8 mouse cellular contexts compared by ENCODE assay signal in genomic region chr8:84614512-84615223, GRCm38 (mm10). TPM values are rescaled to one million over a fixed set of nuclear protein-coding genes. Genes with fewer than 3 reads are reported as not detected.
DNase-seq lines count a peak whose midpoint lies in the region; ATAC-seq lines count a peak whose summit lies in the region.

No protein-coding gene starts in this region.

- H3K9ac ChIP-seq in forebrain, embryonic 11.5 days (ENCODE audit: low read length), result no peak overlapping the region
- no peak overlapping the region for H3K9ac ChIP-seq in forebrain, embryonic 13.5 days
- H3K9ac ChIP-seq in neural tube, embryonic 12.5 days, result no peak overlapping the region
- no peak overlapping the region for H3K9ac ChIP-seq in neural tube, embryonic 15.5 days (replicated peaks)

- no peaks in the 10 kb centered on the region; the same call in 1 of the 2 replicates for H3K27me3 ChIP-seq in forebrain, embryonic 11.5 days (ENCODE audit: control insufficient read depth, insufficient read depth, low read length)
- H3K27me3 ChIP-seq in forebrain, embryonic 13.5 days, result peaks cover 7% of the 10 kb centered on the region; the same call in 1 of the 2 replicates
- no peaks in the 10 kb centered on the region for H3K27me3 ChIP-seq in neural tube, embryonic 12.5 days (replicated peaks)
- no peaks in the 10 kb centered on the region for H3K27me3 ChIP-seq in neural tube, embryonic 15.5 days (replicated peaks)

- WGBS in forebrain, embryonic 11.5 days, result 39% methylated on average over 16 of the region's 16 CpGs
- 32% methylated on average over 16 of the region's 16 CpGs for WGBS in forebrain, embryonic 13.5 days
- WGBS in neural tube, embryonic 12.5 days, result 31% methylated on average over 16 of the region's 16 CpGs
- WGBS in neural tube, embryonic 15.5 days, result 24% methylated on average over 16 of the region's 16 CpGs

- H3K4me1 ChIP-seq in forebrain, embryonic 11.5 days (replicated peaks; ENCODE audit: control insufficient read depth, insufficient read depth, low read length), result peaks cover 9% of the 10 kb centered on the region; the same call in 1 of the 2 replicates
- peaks cover 16% of the 10 kb centered on the region for H3K4me1 ChIP-seq in forebrain, embryonic 13.5 days
- H3K4me1 ChIP-seq in neural tube, embryonic 12.5 days, result peaks cover 18% of the 10 kb centered on the region
- peaks cover 17% of the 10 kb centered on the region; the same call in 1 of the 2 replicates for H3K4me1 ChIP-seq in neural tube, embryonic 15.5 days

- H3K36me3 ChIP-seq in forebrain, embryonic 11.5 days (ENCODE audit: control insufficient read depth, insufficient read depth, low read length), result no peaks in the 10 kb centered on the region
- H3K36me3 ChIP-seq in forebrain, embryonic 13.5 days (ENCODE audit: poor library complexity, severe bottlenecking), result peaks cover 8% of the 10 kb centered on the region; the same call in 1 of the 2 replicates
- H3K36me3 ChIP-seq in neural tube, embryonic 12.5 days, result peaks cover 5% of the 10 kb centered on the region; the same call in 1 of the 2 replicates
- peaks cover 18% of the 10 kb centered on the region for H3K36me3 ChIP-seq in neural tube, embryonic 15.5 days

- no peaks in the 10 kb centered on the region for H3K9me3 ChIP-seq in forebrain, embryonic 11.5 days (ENCODE audit: control insufficient read depth, low read length)
- no peaks in the 10 kb centered on the region for H3K9me3 ChIP-seq in forebrain, embryonic 13.5 days (replicated peaks)
- no peaks in the 10 kb centered on the region for H3K9me3 ChIP-seq in neural tube, embryonic 12.5 days
- H3K9me3 ChIP-seq in neural tube, embryonic 15.5 days (replicated peaks), result no peaks in the 10 kb centered on the region

- H3K4me3 ChIP-seq in forebrain, embryonic 11.5 days (ENCODE audit: low read depth, low read length), result no peak overlapping the region
- no peak overlapping the region for H3K4me3 ChIP-seq in forebrain, embryonic 13.5 days
- H3K4me3 ChIP-seq in neural tube, embryonic 12.5 days, result no peak overlapping the region
- H3K4me3 ChIP-seq in neural tube, embryonic 15.5 days (replicated peaks), result no peak overlapping the region

- H3K4me2 ChIP-seq in forebrain, embryonic 11.5 days (ENCODE audit: low read depth, low read length, severe bottlenecking), result no peak overlapping the region
- H3K4me2 ChIP-seq in forebrain, embryonic 13.5 days, result no peak overlapping the region
- peak overlapping the region; percentile 25; the same call in 1 of the 2 replicates for H3K4me2 ChIP-seq in neural tube, embryonic 12.5 days (replicated peaks)
- no peak overlapping the region for H3K4me2 ChIP-seq in neural tube, embryonic 15.5 days

- no peak overlapping the region for H3K27ac ChIP-seq in forebrain, embryonic 11.5 days (ENCODE audit: low read depth, low read length)
- H3K27ac ChIP-seq in forebrain, embryonic 13.5 days, result no peak overlapping the region
- H3K27ac ChIP-seq in neural tube, embryonic 12.5 days, result 0 out of 2 replicates have a peak overlapping the region, but pooled peaks have one; percentile 15
- H3K27ac ChIP-seq in neural tube, embryonic 15.5 days (replicated peaks), result no peak overlapping the region

- no peak for ATAC-seq in forebrain, embryonic 11.5 days (replicated peaks; ENCODE audit: low FRiP score)
- ATAC-seq in forebrain, embryonic 13.5 days, result no peak
- ATAC-seq in neural tube, embryonic 12.5 days (ENCODE audit: low FRiP score, low read depth), result no peak
- no peak for ATAC-seq in neural tube, embryonic 15.5 days (ENCODE audit: low FRiP score)
- ATAC-seq in erythroid progenitor cell, adult 5-6 weeks (replicated peaks; ENCODE audit: low FRiP score, poor library complexity, severe bottlenecking), result peak; percentile 48; the same call in 1 of the 2 replicates
- ATAC-seq in monocyte, adult 5-6 weeks (replicated peaks; ENCODE audit: insufficient number of reproducible peaks, low FRiP score, low TSS enrichment, poor library complexity, severe bottlenecking), result 0 out of 2 replicates have a peak, but pooled peaks have one; percentile 57

- DNase-seq in forebrain, embryonic 11.5 days (ENCODE audit: low spot score), result peak; percentile 60
- DNase-seq in gastrocnemius, postnatal 4 days (ENCODE audit: low spot score in 2 of 2), result no peak
- no peak for DNase-seq in left cerebral cortex, adult 8-10 months (ENCODE audit: low spot score in 2 of 2)

RNA-seq across cellular contexts. Expression of gene Ier2, which starts 48.0 kb away (rescaled TPM):
- 67.3 and 68.7 TPM in 2 replicates for polyA plus RNA-seq in forebrain, embryonic 11.5 days (2014; fragmentation: Nextera tagmentation; extraction: Ambion mirVana)
- 35.2 and 35.4 TPM in 2 replicates for polyA plus RNA-seq in forebrain, embryonic 13.5 days (2015; fragmentation: Nextera tagmentation; extraction: Ambion mirVana)
- polyA plus RNA-seq in neural tube, embryonic 12.5 days (2016; fragmentation: Nextera tagmentation; extraction: Ambion mirVana), result 72.4 and 72.8 TPM in 2 replicates
- polyA plus RNA-seq in neural tube, embryonic 15.5 days (2015; fragmentation: Nextera tagmentation; extraction: Ambion mirVana), result 20.3 and 33.1 TPM in 2 replicates
- total RNA-seq in erythroid progenitor cell, adult 5-6 weeks (2015; ENCODE audit: low replicate concordance), result 10.9 and 16.2 TPM in 2 replicates
- total RNA-seq in erythroid progenitor cell, adult 5-6 weeks (2017; ENCODE audit: low replicate concordance), result 7.6 and 8.1 TPM in 2 replicates
- total RNA-seq in monocyte, adult 5-6 weeks (2017), result 92.1 to 198 TPM (median 119 TPM) in 3 replicates
- 10 to 100 TPM; 21.5 to 26.1 TPM for total RNA-seq in gastrocnemius, postnatal 4 days (2021)
- total RNA-seq in left cerebral cortex, adult 8-10 months (2022), result 10 to 100 TPM in 2 of 4 experiments, 1 to 10 TPM in 2; 5.9 to 15.8 (median 8.9) TPM

Comparison
In these comparisons a context has a peak if more than half of its experiments do, and no peak if none do; other contexts are left out.
1. ATAC-seq: peak in erythroid progenitor cell, adult 5-6 weeks (single experiment) and monocyte, adult 5-6 weeks (single experiment); none in forebrain, embryonic 11.5 days (single experiment), forebrain, embryonic 13.5 days (single experiment), neural tube, embryonic 12.5 days (single experiment) and neural tube, embryonic 15.5 days (single experiment).